Mouse (Mus musculus): ENCODE data around the gene Slc43a1.
A peak's percentile ranks its signal among the peaks of the same experiment; 100 is the strongest.
"Not testable (repeated sequence)": the region's sequence is repeated elsewhere in the genome, so short reads cannot be mapped to it uniquely, and the experiment has no call there.

Gene Slc43a1

DNA sequence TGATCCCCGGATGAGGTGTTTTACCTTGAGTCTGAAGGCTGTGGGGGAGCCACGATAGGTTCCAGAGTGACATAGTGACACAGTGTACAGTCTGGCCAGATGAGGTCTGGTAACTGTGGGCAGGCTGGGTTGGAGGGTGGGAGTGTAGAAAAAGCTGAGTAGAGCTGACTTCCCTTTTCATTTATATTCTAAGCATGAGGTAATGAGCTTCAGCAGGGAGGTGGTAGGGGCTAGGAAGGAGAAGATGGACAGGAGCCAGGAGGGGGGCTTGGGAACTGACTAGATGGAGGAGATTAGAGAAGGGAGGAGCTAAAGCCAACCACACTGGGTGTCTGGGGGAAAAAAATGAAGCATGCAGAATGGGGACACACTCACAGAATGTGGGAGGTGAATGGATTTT, 30.3 kb downstream of the Slc43a1 start:
- no peak for DNase-seq

GRCm38 (mm10) chr2:84870623-84871160, 32.0 kb downstream of the Slc43a1 start:
- DNase-seq, result peak; percentile 48

- DNase-seq, result no peak
Observed at GRCm38 (mm10) chr2:84872105-84872716, 33.6 kb downstream of the Slc43a1 start.

- DNase-seq, result no peak
Observed at GRCm38 (mm10) chr2:84875842-84876241, 37.2 kb downstream of the Slc43a1 start.

DNA sequence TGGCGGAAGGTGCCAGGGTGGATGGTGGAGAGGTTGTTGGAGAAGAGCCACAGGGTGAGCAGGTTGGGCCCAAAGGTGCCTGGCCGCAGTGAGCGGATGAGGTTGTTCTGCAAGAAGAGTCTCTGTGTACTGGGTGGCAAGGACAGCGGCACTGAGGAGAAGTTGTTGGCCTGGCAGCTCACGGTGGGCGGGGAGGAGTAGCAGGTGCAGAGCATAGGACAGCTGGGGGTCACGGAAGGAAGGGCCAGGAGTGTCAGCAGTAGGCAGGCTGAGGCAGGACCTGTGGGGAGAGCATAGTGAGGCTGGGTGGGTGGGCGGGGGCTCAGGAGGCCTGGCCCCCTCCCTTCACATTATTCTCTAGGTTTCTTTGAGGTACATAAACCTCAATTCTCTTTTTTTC, 41.9 kb downstream of the Slc43a1 start:
- DNase-seq, result no peak

DNA sequence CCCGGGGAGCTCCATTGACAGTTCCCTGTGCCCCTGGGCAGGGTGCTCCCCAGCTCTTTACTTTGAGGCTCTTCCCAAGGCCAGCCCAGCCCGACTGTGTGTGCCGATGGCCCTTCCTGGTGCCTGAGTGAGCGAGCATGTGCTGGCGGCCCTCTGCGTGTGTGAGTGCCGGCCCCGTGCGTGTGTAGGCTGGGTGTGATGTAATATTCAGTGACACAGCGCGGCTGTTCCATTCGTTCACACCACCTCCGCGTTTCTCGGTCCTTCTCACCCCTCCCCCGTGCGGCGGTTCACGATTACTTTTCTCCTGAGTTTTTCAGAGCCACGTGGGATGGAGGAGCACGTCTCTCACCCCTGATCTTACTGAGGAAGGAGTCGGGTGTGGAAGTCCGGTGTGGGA, 44.0 kb downstream of the Slc43a1 start:
- no peak for DNase-seq

DNA sequence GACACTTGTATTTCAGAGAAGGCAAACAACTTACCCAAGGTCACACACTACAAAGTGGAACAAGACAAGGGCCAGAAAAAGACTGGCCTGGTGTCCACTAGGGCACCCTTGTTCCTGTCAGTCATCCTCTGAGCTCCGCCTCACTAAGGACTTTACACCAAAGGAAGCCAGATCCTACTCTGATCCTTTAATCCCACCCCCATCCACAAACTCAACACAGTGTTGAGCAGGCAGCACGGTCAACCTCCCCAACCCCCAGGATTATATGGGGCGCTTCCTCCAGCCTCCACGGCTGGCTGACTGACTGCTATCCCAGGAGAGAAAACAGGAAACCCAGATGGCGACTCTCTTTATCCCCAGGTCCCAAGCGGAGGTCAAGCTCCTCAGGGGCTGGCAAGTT, 44.4 kb downstream of the Slc43a1 start:
- no peak for DNase-seq

DNA sequence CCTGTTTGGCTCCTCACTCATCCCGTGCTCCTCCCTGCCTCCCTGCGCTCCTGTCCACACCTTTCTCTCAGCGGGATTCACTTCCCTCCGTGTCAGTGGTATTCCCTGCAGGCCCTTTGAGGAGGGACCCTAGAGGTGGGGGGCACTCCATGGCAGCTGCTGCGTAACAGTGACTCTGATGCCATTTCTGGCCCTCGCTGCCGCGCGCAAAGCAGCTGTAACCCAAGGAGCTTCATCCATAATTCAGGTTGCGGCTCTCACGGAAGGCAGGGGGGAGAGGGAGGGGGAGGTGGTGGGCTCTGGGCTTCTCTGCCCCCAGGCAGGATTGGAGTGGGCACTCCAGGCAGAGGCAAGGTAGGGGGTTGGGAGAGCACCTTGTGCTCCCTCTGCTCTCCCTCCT, 44.9 kb downstream of the Slc43a1 start:
- no peak for DNase-seq

- DNase-seq, result no peak
Observed at GRCm38 (mm10) chr2:84883942-84884341, 45.3 kb downstream of the Slc43a1 start.

DNA sequence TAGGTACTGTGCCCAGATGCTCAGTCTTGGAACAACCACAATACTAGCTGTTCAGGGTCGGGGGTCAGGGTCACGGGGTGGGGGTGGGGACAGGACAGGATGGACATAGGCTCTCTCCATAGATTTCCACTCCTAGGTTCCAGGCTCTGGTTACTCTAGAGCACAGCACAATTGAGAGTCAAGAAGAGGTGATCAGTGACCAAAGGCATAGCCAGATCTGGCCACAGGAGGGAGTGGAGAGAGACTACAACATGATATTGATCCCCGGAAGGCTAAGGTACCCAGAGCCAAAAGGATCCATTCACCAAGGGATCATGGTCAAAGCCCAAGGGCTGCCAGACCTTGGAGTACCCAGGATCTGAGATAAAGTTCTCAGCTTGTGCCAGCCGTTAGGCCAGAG, 46.0 kb downstream of the Slc43a1 start:
- DNase-seq, result no peak

- no peak for DNase-seq
Observed at GRCm38 (mm10) chr2:84885084-84886055, 46.7 kb downstream of the Slc43a1 start.

GRCm38 (mm10) chr2:84886234-84886731, 47.6 kb downstream of the Slc43a1 start, which contains the start of gene Rtn4rl2:
TSS of gene Rtn4rl2 (minus strand) at chr2:84886710.
- no peak for DNase-seq

DNA sequence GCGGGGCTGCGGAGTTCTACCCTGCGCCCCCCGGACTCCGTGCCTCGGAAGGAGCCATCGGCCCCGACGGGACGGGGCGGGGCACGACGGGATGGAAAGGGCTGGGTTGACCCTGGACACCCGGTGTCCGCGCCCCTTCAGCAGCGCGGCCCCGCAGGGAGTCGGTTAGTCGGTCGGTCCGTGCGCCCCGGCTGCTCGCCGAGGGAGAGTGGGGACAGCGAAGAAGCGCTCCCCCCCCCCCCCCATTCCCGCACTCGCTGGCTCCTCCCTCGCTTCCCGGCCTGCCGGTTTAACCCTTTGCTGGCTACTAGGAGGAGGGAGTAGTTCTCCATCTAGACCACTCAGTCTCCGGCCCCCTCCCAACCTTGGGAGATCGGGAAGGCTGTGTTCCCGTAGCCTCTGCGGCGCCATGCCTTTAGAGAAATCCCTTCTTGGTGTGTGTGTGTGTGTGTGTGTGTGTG, 48.2 kb downstream of the Slc43a1 start:
- DNase-seq, result no peak

DNA sequence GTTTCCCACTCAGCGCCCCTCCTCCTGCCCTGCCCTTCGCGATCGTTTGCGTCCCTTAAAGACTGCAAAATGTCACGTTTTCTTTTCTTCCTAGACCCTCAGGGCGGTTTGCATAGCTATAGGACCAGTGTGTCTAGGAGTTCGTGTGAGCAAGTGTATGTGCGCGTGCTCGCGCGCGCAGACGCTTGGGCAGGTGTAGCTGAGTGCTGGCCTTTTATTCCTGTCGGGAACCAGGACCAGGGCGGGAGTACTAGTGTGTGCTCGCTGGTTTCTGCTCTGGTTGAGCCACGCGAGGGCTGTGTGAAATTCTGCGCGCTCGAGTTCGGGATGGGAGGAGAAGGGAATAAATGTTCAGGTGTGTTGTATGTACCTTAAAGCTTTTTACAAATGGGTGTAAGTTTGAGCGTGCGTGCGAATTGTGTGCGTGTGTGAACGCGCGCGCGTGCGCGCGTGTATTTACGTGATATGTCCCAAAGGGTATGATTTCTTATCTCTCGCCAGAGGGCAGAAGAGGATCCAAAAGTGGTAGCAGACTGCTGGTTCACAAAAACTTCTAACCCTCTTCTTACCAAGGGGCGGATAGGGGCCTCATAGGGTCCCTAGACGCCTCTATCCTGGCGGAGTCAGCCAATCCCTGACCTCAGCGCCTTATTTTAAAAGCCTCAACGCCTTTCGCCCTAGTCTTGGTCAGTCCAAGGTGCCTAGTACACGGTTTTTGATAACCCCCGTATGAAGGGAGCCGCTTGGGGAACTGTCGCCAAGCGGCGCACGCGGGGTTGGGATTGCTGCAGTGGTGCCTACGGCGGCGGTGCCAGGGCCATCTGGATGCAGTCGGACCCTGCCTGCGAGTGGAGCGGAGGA, 49.0 kb downstream of the Slc43a1 start:
- peak; percentile 48 for DNase-seq

DNA sequence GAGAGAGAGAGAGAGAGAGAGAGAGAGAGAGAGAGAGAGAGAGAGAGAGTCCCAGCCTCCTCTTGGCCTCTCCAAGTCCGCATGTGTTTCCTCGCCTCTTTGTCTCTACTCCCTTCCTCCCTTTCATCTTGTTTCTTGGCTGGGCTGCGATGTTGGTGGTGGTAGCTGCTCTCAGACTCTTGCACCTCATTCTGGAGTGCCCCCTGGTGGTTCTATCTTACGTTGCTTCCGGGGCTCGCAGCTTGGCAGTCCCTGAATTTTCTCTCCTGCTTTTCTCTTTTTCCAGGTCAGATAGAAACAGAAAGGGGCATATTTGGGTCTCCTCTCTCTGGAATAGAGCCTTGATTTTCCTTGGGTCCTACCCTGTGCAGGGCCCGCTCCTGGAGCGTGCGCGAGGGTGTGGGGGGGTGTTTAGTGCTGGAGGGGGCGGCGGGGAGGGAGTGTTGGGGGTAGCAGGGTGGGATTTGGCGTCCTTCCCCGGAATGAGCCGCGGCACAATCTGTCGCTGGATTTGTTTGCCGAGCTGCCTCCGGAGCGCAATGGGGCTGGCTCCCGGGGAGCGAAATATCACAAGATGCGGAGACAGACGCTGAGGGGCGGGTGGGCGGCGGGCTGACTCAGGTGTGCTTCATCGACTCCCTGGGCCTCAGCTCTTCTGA, 50.1 kb downstream of the Slc43a1 start:
- DNase-seq, result peak; percentile 85

DNA sequence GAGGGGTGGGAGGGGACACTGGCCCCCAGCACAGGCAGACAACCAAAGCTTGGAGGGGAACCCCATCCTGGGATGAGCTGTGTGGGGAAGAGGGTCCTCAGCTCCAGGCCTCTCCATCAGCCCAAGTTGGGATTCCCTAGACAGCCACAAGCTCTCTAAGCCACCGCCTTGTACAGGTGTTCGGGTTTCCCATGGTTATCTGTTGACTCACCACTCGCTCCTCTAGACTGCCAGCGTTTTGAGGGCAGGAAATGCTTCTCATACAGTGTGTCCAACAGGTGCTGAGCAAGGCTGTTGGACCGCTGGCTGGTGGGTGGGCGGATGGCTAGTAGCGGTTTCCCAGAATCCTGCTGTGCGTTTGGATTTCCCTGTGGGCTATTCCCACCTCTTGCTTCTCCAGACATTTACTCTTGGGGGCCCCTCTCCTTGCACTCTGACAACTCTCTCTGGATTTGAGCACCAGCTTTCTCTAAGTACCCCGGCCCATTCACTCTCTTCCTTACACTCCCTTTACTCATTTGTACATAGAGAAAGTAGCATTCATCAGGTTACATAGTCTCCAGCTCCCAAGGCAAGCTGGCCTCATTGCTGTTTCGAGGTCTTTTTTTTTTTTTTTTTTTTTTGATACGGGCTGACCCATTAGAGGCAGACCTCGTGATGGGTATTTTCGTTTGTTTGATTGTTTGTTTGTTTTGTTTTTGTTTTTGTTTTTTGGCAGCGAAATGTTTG, 50.8 kb downstream of the Slc43a1 start:
- no peak for DNase-seq

DNA sequence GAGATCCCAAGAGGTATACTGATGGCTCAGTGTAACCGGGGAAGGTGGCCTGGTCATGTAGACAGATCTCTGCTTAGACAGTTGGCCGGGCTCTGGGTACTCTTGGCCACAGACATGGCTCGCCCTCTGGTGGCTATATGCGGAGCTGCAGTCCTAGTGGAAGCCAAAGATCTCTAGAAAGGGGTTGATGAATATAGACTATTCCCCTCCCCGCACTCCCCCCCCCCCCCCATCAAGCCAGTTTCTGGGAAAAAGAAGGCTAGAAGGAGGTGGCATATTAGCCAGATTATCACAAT, 51.3 kb downstream of the Slc43a1 start:
- peak; percentile 75 for DNase-seq

- no peak for DNase-seq
Observed at GRCm38 (mm10) chr2:84893359-84893758, 54.7 kb downstream of the Slc43a1 start.

- no peak for DNase-seq
Observed at GRCm38 (mm10) chr2:84895495-84896198, 57.0 kb downstream of the Slc43a1 start.

DNA sequence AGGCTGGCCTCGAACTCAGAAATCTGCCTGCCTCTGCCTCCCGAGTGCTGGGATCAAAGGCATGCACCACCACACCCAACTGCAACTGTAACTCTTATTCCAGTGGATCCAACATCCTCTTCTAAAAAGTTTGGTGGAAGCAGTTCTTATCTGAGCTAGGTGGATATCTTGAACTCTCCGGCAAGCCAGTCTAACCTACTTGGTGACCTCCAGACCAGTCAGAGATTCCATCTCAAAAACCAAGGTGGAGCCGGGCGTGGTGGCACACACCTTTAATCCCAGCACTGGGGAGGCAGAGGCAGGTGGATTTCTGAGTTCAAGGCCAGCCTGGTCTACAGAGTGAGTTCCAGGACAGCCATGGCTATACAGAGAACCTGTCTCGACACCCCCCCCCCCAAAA, 58.0 kb downstream of the Slc43a1 start:
- DNase-seq, result not testable (repeated sequence)

GRCm38 (mm10) chr2:84912722-84913121, 74.1 kb downstream of the Slc43a1 start:
- no peak for DNase-seq

Data from thymus, postnatal 14 days (tissue).